ENCODE assay signal across 28 mouse cellular contexts in genomic region chr19:24187791-24188190, GRCm38 (mm10). TPM values are rescaled to one million over a fixed set of nuclear protein-coding genes. Genes with fewer than 3 reads are reported as not detected.
DNase-seq lines count a peak whose midpoint lies in the region; ATAC-seq lines count a peak whose summit lies in the region.
"Had no signal": no experiment of that assay in that cellular context is flagged by ENCODE, and none has a peak within 500 bp of the region (broad histone marks: within the 10 kb centered on the region; RNA-seq: fewer than 3 reads in every experiment).

No protein-coding gene starts in this region.

- H3K36me3 ChIP-seq in heart, embryonic 16.5 days (ENCODE audit: control insufficient read depth, insufficient read depth), result 0 out of 2 replicates have a peak, but pooled peaks cover 6% of the 10 kb centered on the region
- peaks cover 3% of the 10 kb centered on the region; the same call in 1 of the 2 replicates for H3K36me3 ChIP-seq in heart, embryonic 12.5 days
- H3K36me3 ChIP-seq in lung, embryonic 16.5 days (ENCODE audit: control insufficient read depth, insufficient read depth, low read length), result peaks cover 4% of the 10 kb centered on the region; the same call in 1 of the 2 replicates
- H3K36me3 ChIP-seq: embryonic facial prominence, embryonic 13.5 days; embryonic facial prominence, embryonic 15.5 days; forebrain, embryonic 10.5 days; forebrain, embryonic 12.5 days; G1E had no signal

- H3K27ac ChIP-seq in heart, embryonic 16.5 days (ENCODE audit: low read length), result 0 out of 2 replicates have a peak overlapping the region, but pooled peaks have one; percentile 21
- no peak overlapping the region for H3K27ac ChIP-seq in heart, embryonic 12.5 days (ENCODE audit: poor library complexity, severe bottlenecking)
- H3K27ac ChIP-seq in lung, embryonic 16.5 days (ENCODE audit: low read length), result no peak overlapping the region
- H3K27ac ChIP-seq: embryonic facial prominence, embryonic 13.5 days; embryonic facial prominence, embryonic 15.5 days; forebrain, embryonic 10.5 days; forebrain, embryonic 12.5 days had no signal

- H3K9me3 ChIP-seq in heart, embryonic 16.5 days (replicated peaks; ENCODE audit: control insufficient read depth, low read length), result no peaks in the 10 kb centered on the region
- H3K9me3 ChIP-seq in heart, embryonic 12.5 days (replicated peaks), result no peaks in the 10 kb centered on the region; the same call in 1 of the 2 replicates
- no peaks in the 10 kb centered on the region for H3K9me3 ChIP-seq in lung, embryonic 16.5 days (ENCODE audit: control insufficient read depth, low read length)
- H3K9me3 ChIP-seq: embryonic facial prominence, embryonic 13.5 days; embryonic facial prominence, embryonic 15.5 days; forebrain, embryonic 12.5 days; G1E had no signal

- 88% methylated on average over 2 of the region's 2 CpGs for WGBS in heart, embryonic 16.5 days
- WGBS in heart, embryonic 12.5 days, result 80% methylated on average over 2 of the region's 2 CpGs
- 79% methylated on average over 2 of the region's 2 CpGs for WGBS in lung, embryonic 16.5 days

- no peak for DNase-seq in lung, postnatal 25 days (ENCODE audit: low spot score)
- peak; percentile 64 for DNase-seq in lung, postnatal 36 days
- DNase-seq in lung, postnatal 10 days, result no peak
- peak; percentile 40 for DNase-seq in adipocyte (ENCODE audit: low spot score)
- DNase-seq in yolk sac, embryonic 10.5 days (ENCODE audit: low spot score), result no peak
- DNase-seq: adrenal gland, adult 2 months; adrenal gland, postnatal 10 days; adrenal gland, postnatal 25 days; B cell, adult 2 months; cerebellum, adult 11 months; cerebellum, adult 8-10 months; cerebellum, adult 9-11 months; cerebellum, postnatal 36 days; embryo, embryonic 11 days had no signal

- H3K9ac ChIP-seq in heart, embryonic 16.5 days (ENCODE audit: low read length), result no peak overlapping the region
- no peak overlapping the region for H3K9ac ChIP-seq in heart, embryonic 12.5 days
- no peak overlapping the region for H3K9ac ChIP-seq in lung, embryonic 16.5 days (ENCODE audit: low read length)
- H3K9ac ChIP-seq: embryonic facial prominence, embryonic 13.5 days; embryonic facial prominence, embryonic 15.5 days; forebrain, embryonic 12.5 days had no signal

- no peak for ATAC-seq in heart, embryonic 16.5 days (replicated peaks; ENCODE audit: extremely low read depth, insufficient read depth, low FRiP score)
- ATAC-seq in heart, embryonic 12.5 days (ENCODE audit: insufficient number of reproducible peaks, low FRiP score), result no peak
- 0 out of 2 replicates have a peak, but pooled peaks have one; percentile 31 for ATAC-seq in lung, embryonic 16.5 days (ENCODE audit: low read depth)
- ATAC-seq: activated CD4-positive, CD25-positive, alpha-beta regulatory T cell, adult 4 months; CD4-positive, CD25-positive, alpha-beta regulatory T cell, adult 4 months; forebrain, embryonic 14.5 days; Patski had no signal

- H3K27me3 ChIP-seq in heart, embryonic 16.5 days (ENCODE audit: control insufficient read depth, insufficient read depth, low read length), result no peaks in the 10 kb centered on the region
- no peaks in the 10 kb centered on the region for H3K27me3 ChIP-seq in heart, embryonic 12.5 days (replicated peaks)
- no peaks in the 10 kb centered on the region for H3K27me3 ChIP-seq in lung, embryonic 16.5 days (ENCODE audit: control insufficient read depth, insufficient read depth, low read depth, low read length)
- H3K27me3 ChIP-seq: CH12.LX; embryonic facial prominence, embryonic 13.5 days; embryonic facial prominence, embryonic 15.5 days; forebrain, embryonic 12.5 days; Patski had no signal

- no peak overlapping the region for H3K4me3 ChIP-seq in heart, embryonic 16.5 days (ENCODE audit: low read length)
- no peak overlapping the region for H3K4me3 ChIP-seq in heart, embryonic 12.5 days
- no peak overlapping the region for H3K4me3 ChIP-seq in lung, embryonic 16.5 days (ENCODE audit: low read length)
- H3K4me3 ChIP-seq: embryonic facial prominence, embryonic 13.5 days; embryonic facial prominence, embryonic 15.5 days; erythroblast, embryonic 14.5 days; forebrain, embryonic 10.5 days; forebrain, embryonic 12.5 days had no signal

- H3K4me2 ChIP-seq in heart, embryonic 16.5 days (ENCODE audit: low read depth, low read length), result no peak overlapping the region
- H3K4me2 ChIP-seq in heart, embryonic 12.5 days, result no peak overlapping the region
- H3K4me2 ChIP-seq in lung, embryonic 16.5 days (ENCODE audit: low read depth, low read length), result no peak overlapping the region
- H3K4me2 ChIP-seq: embryonic facial prominence, embryonic 13.5 days; embryonic facial prominence, embryonic 15.5 days; forebrain, embryonic 12.5 days had no signal

- no peaks in the 10 kb centered on the region for H3K4me1 ChIP-seq in heart, embryonic 16.5 days (ENCODE audit: control insufficient read depth, insufficient read depth, low read length)
- no peaks in the 10 kb centered on the region for H3K4me1 ChIP-seq in heart, embryonic 12.5 days (replicated peaks)
- no peaks in the 10 kb centered on the region for H3K4me1 ChIP-seq in lung, embryonic 16.5 days (replicated peaks; ENCODE audit: control insufficient read depth, insufficient read depth, low read length)
- H3K4me1 ChIP-seq: embryonic facial prominence, embryonic 13.5 days; embryonic facial prominence, embryonic 15.5 days; forebrain, embryonic 12.5 days had no signal

RNA-seq across cellular contexts. Expression of gene Tjp2, which starts 37.0 kb away (rescaled TPM):
- 22.3 and 24.9 TPM in 2 replicates for polyA plus RNA-seq in heart, embryonic 16.5 days (2015; fragmentation: Nextera tagmentation; extraction: Ambion mirVana)
- polyA plus RNA-seq in heart, embryonic 12.5 days (2016; fragmentation: Nextera tagmentation; extraction: Ambion mirVana), result 31.9 and 33.8 TPM in 2 replicates
- 34.6 and 36.6 TPM in 2 replicates for polyA plus RNA-seq in lung, embryonic 16.5 days (2015; fragmentation: Nextera tagmentation; extraction: Ambion mirVana)

Comparison
In these comparisons a context has a peak if more than half of its experiments do, and no peak if none do; other contexts are left out.
1. DNase-seq: peak in lung, postnatal 36 days (single experiment) and adipocyte (single experiment); none in lung, postnatal 25 days (single experiment), lung, postnatal 10 days (single experiment) and yolk sac, embryonic 10.5 days (single experiment).